Mouse (Mus musculus) intestine, embryonic 16.5 days (tissue): ENCODE data around the gene Fam102b. TPM values are rescaled to one million over a fixed set of nuclear protein-coding genes. Genes with fewer than 3 reads are reported as not detected.

ENCODE experiments used
- microRNA-seq: library from miRNA; unstranded; fragments of <30 nt; microRNA quantifications from one replicate; pipeline ENCODE4, GENCODE M21; 2016
- polyA plus RNA-seq: library from polyadenylated mRNA; unstranded; fragments of >200 nt; fragmentation: Nextera tagmentation; extraction: Ambion mirVana; gene quantifications from 2 replicates; pipeline ENCODE4 v1.2.1, GENCODE M21; 2015

Gene Fam102b
- polyA plus RNA-seq, 1 experiment from 2014 or later, result 4.2 TPM

Small RNA genes within 50 kb of the gene (microRNA-seq; reads per million reads assigned to microRNA genes)
- not detected for gene Gm44384

Other genes with a start within 250 kb of the Fam102b start
- 49.6 and 52.1 TPM in 2 replicates for gene Stxbp3, start 187.1 kb downstream of the Fam102b start, polyA plus RNA-seq
- 0.11 and 0.47 TPM in 2 replicates for gene Fndc7, start 137.6 kb downstream of the Fam102b start, polyA plus RNA-seq
- 53.6 and 57.8 TPM in 2 replicates for gene Prpf38b, start 115.9 kb downstream of the Fam102b start, polyA plus RNA-seq
- 0.12 and 0.28 TPM in 2 replicates for gene Henmt1, start 87.7 kb downstream of the Fam102b start, polyA plus RNA-seq
- gene Gm9857, start 87.2 kb downstream of the Fam102b start, polyA plus RNA-seq, result not detected in 2 replicates
- not detected in 2 replicates for gene Slc25a54, start 52.9 kb upstream of the Fam102b start, polyA plus RNA-seq
- gene Slc25a24, start 95.5 kb upstream of the Fam102b start, polyA plus RNA-seq, result 33.0 and 34.0 TPM in 2 replicates